Comparison of ENCODE assay signal across 17 mouse cellular contexts in the genomic region with DNA sequence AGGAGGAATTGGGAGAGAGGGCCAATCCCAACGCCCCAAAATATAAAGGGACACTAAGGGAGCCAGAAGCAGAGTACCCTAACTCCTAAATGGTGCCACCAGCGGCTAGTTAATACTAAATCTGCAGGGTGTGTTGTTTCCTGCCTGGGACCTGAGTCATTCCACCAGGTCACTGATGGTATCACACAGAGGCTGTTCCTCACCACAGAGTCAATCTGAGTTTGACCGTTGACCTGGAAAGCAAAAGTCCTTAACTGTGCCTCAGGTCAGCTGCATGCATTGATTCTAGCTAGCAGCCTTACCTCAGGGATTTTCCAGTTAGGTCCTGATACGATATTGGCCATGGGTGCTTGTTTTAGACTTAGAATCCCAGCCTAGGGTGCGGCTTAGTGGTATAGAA. TPM values are rescaled to one million over a fixed set of nuclear protein-coding genes. Genes with fewer than 3 reads are reported as not detected.
DNase-seq lines count a peak whose midpoint lies in the region; ATAC-seq lines count a peak whose summit lies in the region.
"Had no signal": no experiment of that assay in that cellular context is flagged by ENCODE, and none has a peak within 500 bp of the region (broad histone marks: within the 10 kb centered on the region; RNA-seq: fewer than 3 reads in every experiment).

No protein-coding gene starts in this region.

- ATAC-seq in kidney, embryonic 16.5 days (ENCODE audit: low FRiP score, low TSS enrichment) = peak; percentile 49; the same call in 1 of the 2 replicates
- ATAC-seq in liver, embryonic 16.5 days (ENCODE audit: low read depth) = peak; percentile 94
- ATAC-seq in monocyte, adult 5-6 weeks (replicated peaks; ENCODE audit: insufficient number of reproducible peaks, low FRiP score, low TSS enrichment, poor library complexity, severe bottlenecking) = no peak
- ATAC-seq in midbrain, embryonic 11.5 days (ENCODE audit: low FRiP score) = no peak
- ATAC-seq: midbrain, embryonic 13.5 days had no signal

- peak; percentile 21 to 66 for DNase-seq in urinary bladder, adult 18-20 months (ENCODE audit: low spot score in 2 of 2)
- no peak for DNase-seq in urinary bladder, postnatal 10 days (ENCODE audit: low spot score)
- no peak for DNase-seq in lung, adult 18-20 months
- DNase-seq in retina, embryonic 14.5 days (ENCODE audit: low spot score) = no peak
- DNase-seq in midbrain, embryonic 11.5 days (ENCODE audit: low spot score, missing footprints) = no peak
- DNase-seq: cerebellum, postnatal 36 days; lung, postnatal 36 days had no signal

- H3K4me2 ChIP-seq in kidney, embryonic 16.5 days (replicated peaks; ENCODE audit: low read depth, low read length) = no peak overlapping the region
- H3K4me2 ChIP-seq in liver, embryonic 16.5 days (ENCODE audit: low read depth, low read length) = no peak overlapping the region
- no peak overlapping the region for H3K4me2 ChIP-seq in midbrain, embryonic 11.5 days
- H3K4me2 ChIP-seq: embryonic facial prominence, embryonic 12.5 days; heart, embryonic 13.5 days; hindbrain, embryonic 14.5 days; midbrain, embryonic 13.5 days; neural tube, embryonic 12.5 days had no signal

- no peak overlapping the region; the same call in 1 of the 2 replicates for H3K27ac ChIP-seq in kidney, embryonic 16.5 days (ENCODE audit: low read length)
- H3K27ac ChIP-seq in liver, embryonic 16.5 days (ENCODE audit: low read length) = peak overlapping the region; percentile 61
- H3K27ac ChIP-seq in midbrain, embryonic 11.5 days (ENCODE audit: low read depth, low read length) = no peak overlapping the region
- H3K27ac ChIP-seq: embryonic facial prominence, embryonic 12.5 days; heart, embryonic 13.5 days; hindbrain, embryonic 14.5 days; midbrain, embryonic 13.5 days; neural tube, embryonic 12.5 days had no signal

- H3K4me1 ChIP-seq in kidney, embryonic 16.5 days (ENCODE audit: insufficient read depth, low read length) = peaks cover 9% of the 10 kb centered on the region; the same call in 1 of the 2 replicates
- no peaks in the 10 kb centered on the region for H3K4me1 ChIP-seq in liver, embryonic 16.5 days (ENCODE audit: control insufficient read depth, low read depth, low read length)
- no peaks in the 10 kb centered on the region for H3K4me1 ChIP-seq in midbrain, embryonic 11.5 days (ENCODE audit: control insufficient read depth, insufficient read depth, low read length)
- H3K4me1 ChIP-seq: embryonic facial prominence, embryonic 12.5 days; heart, embryonic 13.5 days; midbrain, embryonic 13.5 days; neural tube, embryonic 12.5 days had no signal

- 69% methylated on average over 5 of the region's 5 CpGs for WGBS in kidney, embryonic 16.5 days
- 28% methylated on average over 5 of the region's 5 CpGs for WGBS in liver, embryonic 16.5 days (ENCODE audit: insufficient replicate concordance)
- 86% methylated on average over 5 of the region's 5 CpGs for WGBS in midbrain, embryonic 11.5 days

- H3K36me3 ChIP-seq in kidney, embryonic 16.5 days (ENCODE audit: insufficient read depth, low read length) = no peaks in the 10 kb centered on the region
- H3K36me3 ChIP-seq in liver, embryonic 16.5 days (ENCODE audit: control insufficient read depth, insufficient read depth) = no peaks in the 10 kb centered on the region
- H3K36me3 ChIP-seq in midbrain, embryonic 11.5 days (ENCODE audit: control insufficient read depth, insufficient read depth, low read length) = no peaks in the 10 kb centered on the region
- H3K36me3 ChIP-seq: embryonic facial prominence, embryonic 12.5 days; heart, embryonic 13.5 days; midbrain, embryonic 13.5 days; neural tube, embryonic 12.5 days had no signal

- no peak overlapping the region for H3K4me3 ChIP-seq in kidney, embryonic 16.5 days (ENCODE audit: low read length)
- H3K4me3 ChIP-seq in liver, embryonic 16.5 days (ENCODE audit: low read depth, low read length) = no peak overlapping the region
- H3K4me3 ChIP-seq in midbrain, embryonic 11.5 days (ENCODE audit: low read depth, low read length) = no peak overlapping the region
- H3K4me3 ChIP-seq: embryonic facial prominence, embryonic 12.5 days; heart, embryonic 13.5 days; midbrain, embryonic 13.5 days; neural tube, embryonic 12.5 days had no signal

- H3K9me3 ChIP-seq in kidney, embryonic 16.5 days (ENCODE audit: low read length) = no peaks in the 10 kb centered on the region; the same call in 1 of the 2 replicates
- H3K9me3 ChIP-seq in liver, embryonic 16.5 days (replicated peaks; ENCODE audit: control insufficient read depth, low read length) = no peaks in the 10 kb centered on the region
- no peaks in the 10 kb centered on the region for H3K9me3 ChIP-seq in midbrain, embryonic 11.5 days (ENCODE audit: control insufficient read depth, low read length)
- H3K9me3 ChIP-seq: embryonic facial prominence, embryonic 12.5 days; heart, embryonic 13.5 days; midbrain, embryonic 13.5 days; neural tube, embryonic 12.5 days had no signal

- H3K27me3 ChIP-seq in kidney, embryonic 16.5 days (ENCODE audit: insufficient read depth, low read length) = no peaks in the 10 kb centered on the region
- H3K27me3 ChIP-seq in liver, embryonic 16.5 days (ENCODE audit: control insufficient read depth, insufficient read depth, low read depth, low read length) = no peaks in the 10 kb centered on the region
- no peaks in the 10 kb centered on the region for H3K27me3 ChIP-seq in midbrain, embryonic 11.5 days (ENCODE audit: control insufficient read depth, insufficient read depth, low read length)
- H3K27me3 ChIP-seq: embryonic facial prominence, embryonic 12.5 days; heart, embryonic 13.5 days; midbrain, embryonic 13.5 days; neural tube, embryonic 12.5 days had no signal

- no peak overlapping the region for H3K9ac ChIP-seq in kidney, embryonic 16.5 days (replicated peaks; ENCODE audit: low read length)
- no peak overlapping the region for H3K9ac ChIP-seq in liver, embryonic 16.5 days (ENCODE audit: low read depth, low read length)
- H3K9ac ChIP-seq in midbrain, embryonic 11.5 days (ENCODE audit: low read length) = no peak overlapping the region
- H3K9ac ChIP-seq: embryonic facial prominence, embryonic 12.5 days; heart, embryonic 13.5 days; hindbrain, embryonic 14.5 days; midbrain, embryonic 13.5 days; neural tube, embryonic 12.5 days had no signal

RNA-seq across cellular contexts. Expression of a gene that starts 17.5 kb away (rescaled TPM):
- 6.2 and 7.0 TPM in 2 replicates for polyA plus RNA-seq in kidney, embryonic 16.5 days (2015; fragmentation: Nextera tagmentation; extraction: Ambion mirVana)
- 3.5 and 3.6 TPM in 2 replicates for polyA plus RNA-seq in liver, embryonic 16.5 days (2015; fragmentation: Nextera tagmentation; extraction: Ambion mirVana)
- not detected in 3 replicates for total RNA-seq in monocyte, adult 5-6 weeks (2017)
- not detected in 2 replicates for polyA plus RNA-seq in midbrain, embryonic 11.5 days (2014; fragmentation: Nextera tagmentation; extraction: Ambion mirVana)
- total RNA-seq: gastrocnemius, postnatal 4 days; left cerebral cortex, adult 18-20 months had no signal
- polyA plus RNA-seq: embryonic facial prominence, embryonic 12.5 days; hindbrain, embryonic 14.5 days; midbrain, embryonic 13.5 days; neural tube, embryonic 12.5 days had no signal

Comparison
In these comparisons a context has a peak if more than half of its experiments do, and no peak if none do; other contexts are left out.
1. DNase-seq: peak in urinary bladder, adult 18-20 months (2 of 2); none in urinary bladder, postnatal 10 days (single experiment), lung, adult 18-20 months (0 of 2), retina, embryonic 14.5 days (single experiment) and midbrain, embryonic 11.5 days (single experiment).
2. ATAC-seq: peak in kidney, embryonic 16.5 days (single experiment) and liver, embryonic 16.5 days (single experiment); none in monocyte, adult 5-6 weeks (single experiment) and midbrain, embryonic 11.5 days (single experiment).